Mouse (Mus musculus) heart, adult 2 months (tissue): ENCODE results near the gene Myof. TPM values are rescaled to one million over a fixed set of nuclear protein-coding genes. Genes with fewer than 3 reads are reported as not detected.

ENCODE experiments used
- DNase-seq, 2 experiments: peaks; one replicate each; pipeline ENCODE4 v3.0.0; 2021
- H3K27ac ChIP-seq: fragments of 200-600 bp; 2 replicates; pipeline ENCODE4 v1.8.1; 2022
- H3K27me3 ChIP-seq: fragments of 200-500 bp; 2 replicates; pipeline ENCODE4 v1.6.1; 2012; ENCODE audit warnings: mild to moderate bottlenecking, low read length, inconsistent platforms, mixed read lengths; ENCODE audit not compliant: control insufficient read depth, insufficient read depth
- H3K36me3 ChIP-seq: fragments of 200-500 bp; 2 replicates; pipeline ENCODE4 v1.6.1; 2012; ENCODE audit warnings: low read length, inconsistent platforms; ENCODE audit not compliant: control insufficient read depth, insufficient read depth
- H3K4me1 ChIP-seq: fragments of 200-500 bp; 2 replicates; pipeline ENCODE4 v1.6.1; 2011; ENCODE audit warnings: low read length; ENCODE audit not compliant: control insufficient read depth, insufficient read depth
- H3K4me3 ChIP-seq: fragments of 200-600 bp; 2 replicates; pipeline ENCODE4 v1.8.1; 2022
- H3K79me2 ChIP-seq: fragments of 200-500 bp; replicated peaks from 2 replicates; pipeline ENCODE4 v1.6.1; 2012; ENCODE audit warnings: mild to moderate bottlenecking, inconsistent platforms, low read length, moderate library complexity, mixed read lengths; ENCODE audit not compliant: control insufficient read depth, insufficient read depth
- H3K9ac ChIP-seq: fragments of 200-500 bp; 2 replicates; pipeline ENCODE4 v1.6.1; 2012; ENCODE audit warnings: low read depth, mild to moderate bottlenecking, control low read depth, inconsistent platforms, low read length, mixed read lengths
- CTCF ChIP-seq: fragments of 200-600 bp; IDR thresholded peaks from 2 replicates; pipeline ENCODE4 v1.8.1; 2022; ENCODE audit warnings: antibody characterized with exemption, mild to moderate bottlenecking, moderate library complexity
- EP300 ChIP-seq: fragments of 200-500 bp; IDR thresholded peaks from 2 replicates; pipeline ENCODE4 v1.6.1; 2011; ENCODE audit warnings: low read depth, low read length, control low read depth; ENCODE audit not compliant: insufficient read depth
- POLR2A ChIP-seq: fragments of 200-500 bp; IDR thresholded peaks from 2 replicates; pipeline ENCODE4 v1.6.1; 2011; ENCODE audit warnings: mild to moderate bottlenecking, low read depth, low read length, control low read depth; ENCODE audit not compliant: insufficient read depth
- WGBS: fragments of 180-500 bp; shearing (Covaris S2); methylation state at CpG from one replicate; pipeline ENCODE4 v1.1.7; 2018; 5-methylcytosine and 5-hydroxymethylcytosine counted together
- intact Hi-C: fragments of 180-260 bp; cut with DNase I; formaldehyde crosslinking; loops from one replicate; pipeline ENCODE4 v1.15.1; 2025
- long read RNA-seq: library from polyadenylated mRNA; stranded (forward); transcript quantifications from one replicate; pipeline ENCODE4 v2.0.0, GENCODE M21; 2021
- polyA plus RNA-seq: library from polyadenylated mRNA; depleted of rRNA; stranded (reverse); fragments of >200 nt; gene quantifications from 2 replicates; pipeline ENCODE4 v1.2.3, GENCODE M21; 2012; rRNA removed
- total RNA-seq, 2 experiments: library from RNA; stranded (reverse); gene quantifications; 2 replicates each; pipeline ENCODE4 v1.2.3; 2021

The Myof gene
- total RNA-seq, result 1 to 10 TPM; 8.4 to 8.9 TPM
- polyA plus RNA-seq, result 6.2 and 6.5 TPM in 2 replicates
- long read RNA-seq, partial matches to known transcripts, result 0 of 3 reads
- long read RNA-seq, other reads (novel, unspliced or antisense), result 3 of 3 reads

DNA sequence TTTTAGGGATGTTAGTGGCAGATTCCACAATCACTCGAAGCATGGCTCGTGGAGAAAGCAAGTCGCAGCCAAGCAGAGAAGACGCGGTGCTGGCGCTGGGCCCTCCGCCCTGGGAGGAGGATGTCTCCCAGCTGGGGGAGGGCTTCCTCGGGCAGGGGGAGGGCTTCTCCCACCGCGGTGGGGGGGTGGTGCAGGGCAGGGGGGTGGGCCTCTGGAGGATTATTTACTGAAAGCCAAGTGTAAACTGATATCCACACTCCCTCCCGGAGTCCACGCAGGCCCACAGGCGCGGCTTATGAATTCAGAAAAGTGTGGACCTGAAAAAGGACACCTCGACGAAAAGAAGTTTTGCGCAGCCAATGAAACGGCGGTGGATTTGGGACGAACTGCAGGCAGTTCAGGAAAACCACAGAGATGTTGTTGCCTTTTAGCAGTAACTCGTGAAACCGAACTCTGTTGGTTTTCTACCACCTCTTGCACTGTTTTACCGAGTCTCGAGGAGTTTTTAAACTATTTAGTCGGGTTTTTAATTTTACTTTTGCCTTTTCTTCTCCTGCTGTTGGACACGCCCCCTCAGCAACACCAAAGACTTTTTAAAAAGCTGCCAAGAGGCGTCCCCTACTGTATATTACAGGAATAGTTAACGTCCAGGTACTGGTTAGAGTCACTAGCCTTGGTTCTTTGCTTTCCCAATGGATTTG lies at the start of gene Myof:
Gene Myof, minus strand, starts transcription at position 297 of the 701 bp plus-strand sequence.
- H3K9ac ChIP-seq, result peak within 1 kb of the TSS; percentile 50
- peak within 1 kb of the TSS; percentile 45 for H3K4me3 ChIP-seq
- no peaks in the 10 kb centered on the region for H3K36me3 ChIP-seq
- intact Hi-C loops, result loop anchor here (1.0 kb wide), 1 partner anchor 88 kb away; no protein-coding TSS in a partner anchor
- DNase-seq, result peak; percentile 74 to 77
- H3K27ac ChIP-seq, result peak within 1 kb of the TSS; percentile 82
- no peaks in the 10 kb centered on the region for H3K79me2 ChIP-seq
- H3K4me1 ChIP-seq, result no peaks in the 10 kb centered on the region
- under 1% methylated on average over 28 of the region's 28 CpGs for WGBS
- H3K27me3 ChIP-seq, result no peaks in the 10 kb centered on the region
- peak; percentile 69 for TF ChIP-seq CTCF
- no peak for TF ChIP-seq EP300
- TF ChIP-seq POLR2A, result no peak

DNA sequence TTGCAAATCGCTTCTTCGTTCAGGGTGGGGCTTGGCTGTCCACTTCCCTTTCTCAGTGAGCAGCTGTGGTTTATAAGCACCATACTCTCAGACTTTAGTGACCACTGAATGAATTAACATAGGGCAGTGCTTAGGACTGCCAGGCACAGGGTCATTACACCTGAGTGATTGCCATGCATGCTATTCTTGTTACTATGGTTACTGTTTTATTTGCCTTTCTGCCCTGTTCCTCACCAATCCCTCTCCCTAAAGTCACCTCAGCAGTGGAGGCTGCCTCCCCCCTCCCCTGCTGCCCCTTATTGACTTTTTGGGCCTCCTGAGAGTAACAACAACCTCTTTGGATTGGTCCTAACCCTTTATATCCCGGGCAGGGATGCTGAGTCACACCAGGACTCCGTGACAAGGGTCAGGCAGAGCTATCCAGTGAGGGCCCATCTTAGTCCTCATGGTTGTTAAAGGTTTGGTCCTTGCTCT lies 48.2 kb upstream of the Myof start:
- H3K4me3 ChIP-seq, result no peak overlapping the region
- intact Hi-C loops, result no loop called here
- no peaks in the 10 kb centered on the region for H3K79me2 ChIP-seq
- TF ChIP-seq POLR2A (no peak), CTCF (no peak), EP300 (no peak)
- H3K27ac ChIP-seq, result no peak overlapping the region
- H3K36me3 ChIP-seq, result no peaks in the 10 kb centered on the region
- no peaks in the 10 kb centered on the region; the same call in 1 of the 2 replicates for H3K27me3 ChIP-seq
- DNase-seq, result no peak
- no peak overlapping the region for H3K9ac ChIP-seq
- no peaks in the 10 kb centered on the region for H3K4me1 ChIP-seq
- 69% methylated on average over 4 of the region's 4 CpGs for whole genome bisulfite sequencing

DNA sequence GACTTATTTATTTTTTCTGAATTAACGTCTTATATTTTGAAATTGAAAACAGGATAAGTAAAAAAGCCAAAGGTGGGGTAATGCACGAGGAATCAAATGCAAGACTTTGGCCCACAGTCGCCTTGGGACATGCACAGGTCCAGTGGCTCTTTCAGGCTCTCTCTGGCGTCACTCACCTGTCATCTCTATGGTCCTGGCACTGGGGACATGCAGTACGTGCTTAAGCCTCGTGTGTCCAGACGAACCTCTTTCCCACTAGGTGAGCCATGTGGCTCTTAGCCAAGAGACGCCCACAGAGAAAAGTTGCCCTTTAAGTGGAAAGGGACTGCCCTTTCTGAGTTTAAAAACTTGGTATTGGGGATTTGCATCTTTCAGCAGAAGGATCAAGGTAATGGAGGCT lies 46.0 kb upstream of the Myof start:
- DNase-seq, result peak in 1 of 2 experiments; percentile 4
- Histone ChIP-seq H3K79me2 (no peaks in the 10 kb centered on the region), H3K27me3 (no peaks in the 10 kb centered on the region), H3K9ac (no peak overlapping the region), H3K4me1 (no peaks in the 10 kb centered on the region), H3K4me3 (no peak overlapping the region), H3K36me3 (no peaks in the 10 kb centered on the region), H3K27ac (no peak overlapping the region)
- 76% methylated on average over 8 of the region's 8 CpGs for WGBS
- TF ChIP-seq EP300, result no peak
- no peak for TF ChIP-seq POLR2A
- TF ChIP-seq CTCF, result no peak
- intact Hi-C loops, result loop anchor here (5.0 kb wide), 1 partner anchor 108 kb away; no protein-coding TSS in a partner anchor

DNA sequence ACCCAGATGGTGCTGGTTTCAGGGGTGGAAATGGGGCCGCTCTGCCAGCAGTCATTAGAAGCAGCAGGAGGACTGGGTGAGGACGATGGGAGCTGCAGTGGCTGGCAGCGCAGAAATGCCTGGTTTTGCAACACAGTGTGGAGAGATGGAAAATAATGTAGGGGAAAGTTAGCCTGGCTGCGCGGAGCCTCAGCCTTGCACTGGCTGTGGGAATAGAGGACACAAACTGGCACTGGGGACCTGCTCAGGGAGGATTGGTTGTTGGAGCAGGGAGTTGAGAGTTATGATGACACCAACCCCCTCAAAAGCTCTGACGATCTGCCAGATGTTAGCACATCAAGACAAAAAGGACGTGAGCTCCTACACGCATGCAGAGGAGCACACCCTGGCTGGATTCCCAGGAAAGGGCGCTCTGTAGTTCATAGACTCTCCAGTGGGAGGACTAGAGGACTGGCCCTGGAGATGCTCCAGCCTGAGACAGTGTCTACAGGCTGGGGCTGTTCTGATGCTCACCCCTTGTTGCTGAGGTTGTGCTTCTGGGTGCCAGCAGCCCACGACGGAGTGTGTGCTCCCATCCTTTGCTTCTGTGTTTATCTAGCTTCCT lies 43.7 kb upstream of the Myof start:
- Histone ChIP-seq H3K27ac (no peak overlapping the region), H3K4me3 (no peak overlapping the region), H3K27me3 (no peaks in the 10 kb centered on the region), H3K9ac (no peak overlapping the region), H3K79me2 (no peaks in the 10 kb centered on the region), H3K4me1 (no peaks in the 10 kb centered on the region), H3K36me3 (no peaks in the 10 kb centered on the region)
- peak; percentile 70 for TF ChIP-seq CTCF
- no peak for TF ChIP-seq EP300
- no peak for TF ChIP-seq POLR2A
- DNase-seq, result peak; percentile 32 to 51
- WGBS, result 42% methylated on average over 11 of the region's 11 CpGs
- intact Hi-C loops, result loop anchor here (5.0 kb wide), 1 partner anchor 110 kb away; no protein-coding TSS in a partner anchor

DNA sequence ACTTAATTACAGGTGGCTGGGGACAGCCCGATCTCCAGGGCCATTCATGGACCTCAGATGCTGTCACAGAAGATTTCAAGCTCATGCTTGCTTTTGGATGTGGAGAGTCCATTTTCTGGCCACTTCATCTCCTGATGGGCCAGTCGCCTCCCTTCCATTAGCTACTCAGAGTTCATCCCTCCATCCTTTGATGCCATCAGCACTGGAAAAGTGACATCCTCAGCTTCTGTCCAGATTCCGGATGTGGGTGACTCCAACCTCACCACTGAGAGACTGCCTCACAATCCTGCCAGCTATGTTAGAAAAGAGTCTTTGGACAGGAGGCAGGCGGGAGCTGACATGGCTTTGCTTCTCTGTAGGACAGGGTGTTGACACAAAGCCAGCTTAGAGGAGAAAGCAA lies 42.5 kb upstream of the Myof start:
- H3K4me3 ChIP-seq, result no peak overlapping the region
- H3K27ac ChIP-seq, result no peak overlapping the region
- no peak overlapping the region for H3K9ac ChIP-seq
- peak in 1 of 2 experiments; percentile 8 for DNase-seq
- H3K79me2 ChIP-seq, result no peaks in the 10 kb centered on the region
- H3K27me3 ChIP-seq, result no peaks in the 10 kb centered on the region
- TF ChIP-seq EP300, result no peak
- no peak for TF ChIP-seq POLR2A
- no peak for TF ChIP-seq CTCF
- intact Hi-C loops, result loop anchor here (5.0 kb wide), 1 partner anchor 111 kb away; no protein-coding TSS in a partner anchor
- WGBS, result 73% methylated on average over 4 of the region's 4 CpGs
- H3K4me1 ChIP-seq, result no peaks in the 10 kb centered on the region
- no peaks in the 10 kb centered on the region for H3K36me3 ChIP-seq

DNA sequence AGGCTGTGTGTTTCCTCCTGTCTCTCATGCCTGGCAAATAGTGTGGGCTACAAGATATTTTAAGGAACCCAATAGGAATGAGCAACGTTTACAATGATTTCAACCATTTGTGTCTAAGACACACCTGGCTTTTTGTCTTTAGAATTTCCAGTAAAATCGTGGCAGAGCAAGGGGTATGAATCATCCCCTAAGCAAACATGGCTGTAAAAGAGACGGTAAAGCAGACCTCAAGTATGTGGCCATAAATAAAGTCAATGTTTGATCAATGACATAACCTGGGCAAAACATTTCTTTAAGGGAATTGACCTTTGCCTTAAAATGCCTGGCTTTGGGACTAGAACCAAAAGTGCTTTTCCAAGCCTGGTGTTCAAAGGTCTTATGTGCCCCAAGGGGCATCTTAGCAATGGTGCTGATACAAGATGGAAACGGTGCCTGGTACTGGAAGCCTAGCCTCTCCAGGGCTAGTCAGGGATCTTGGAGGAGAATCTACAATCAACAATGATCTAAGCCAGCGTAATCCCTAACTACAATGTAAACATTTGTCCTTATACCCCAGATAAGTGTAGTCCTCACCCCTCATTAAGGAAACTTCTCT lies 39.7 kb upstream of the Myof start:
- Histone ChIP-seq H3K27ac (no peak overlapping the region), H3K36me3 (no peaks in the 10 kb centered on the region), H3K27me3 (no peaks in the 10 kb centered on the region), H3K9ac (no peak overlapping the region), H3K4me1 (no peaks in the 10 kb centered on the region), H3K4me3 (no peak overlapping the region), H3K79me2 (no peaks in the 10 kb centered on the region)
- intact Hi-C loops, result no loop called here
- no peak for TF ChIP-seq CTCF
- TF ChIP-seq EP300, result no peak
- no peak for TF ChIP-seq POLR2A
- DNase-seq, result no peak
- 59% methylated on average over 5 of the region's 5 CpGs for WGBS
